Mouse (Mus musculus) midbrain, embryonic 14.5 days (tissue): ENCODE measurements around the gene 4933407L21Rik. TPM values are rescaled to one million over a fixed set of nuclear protein-coding genes. Genes with fewer than 3 reads are reported as not detected.

Experiments used
- ATAC-seq: fragments of 200-750 bp; cut with Nextera tagmentation; 2 replicates; pipeline ENCODE4 v1.8.0; 2017; ENCODE audit warnings: moderate number of reproducible peaks, moderate library complexity; ENCODE audit not compliant: low FRiP score, low TSS enrichment
- DNase-seq: peaks from one replicate; pipeline ENCODE4 v3.0.0-alpha.2; 2015
- H3K27ac ChIP-seq: fragments of 300-500 bp; sonication (generic); replicated peaks from 2 replicates; pipeline ENCODE4 v1.5.1; 2014; ENCODE audit warnings: mild to moderate bottlenecking, low read depth, low read length, moderate library complexity
- H3K27me3 ChIP-seq: fragments of 300-500 bp; sonication (generic); 2 replicates; pipeline ENCODE4 v1.6.1; 2014; ENCODE audit warnings: low read length, control low read depth, mixed read lengths; ENCODE audit not compliant: control insufficient read depth, insufficient read depth
- H3K36me3 ChIP-seq: fragments of 300-500 bp; sonication (generic); 2 replicates; pipeline ENCODE4 v1.6.1; 2014; ENCODE audit warnings: low read length, control low read depth; ENCODE audit not compliant: control insufficient read depth, insufficient read depth
- H3K4me1 ChIP-seq: fragments of 300-500 bp; sonication (generic); 2 replicates; pipeline ENCODE4 v1.6.1; 2014; ENCODE audit warnings: mild to moderate bottlenecking, antibody characterized with exemption, low read length, control low read depth; ENCODE audit not compliant: control insufficient read depth, insufficient read depth
- H3K4me2 ChIP-seq: fragments of 300-500 bp; sonication (generic); 2 replicates; pipeline ENCODE4 v1.6.1; 2014; ENCODE audit warnings: mild to moderate bottlenecking, low read length, moderate library complexity
- H3K4me3 ChIP-seq: fragments of 300-500 bp; sonication (generic); replicated peaks from 2 replicates; pipeline ENCODE4 v1.5.1; 2014; ENCODE audit warnings: low read depth, low read length
- H3K9ac ChIP-seq: fragments of 300-500 bp; sonication (generic); replicated peaks from 2 replicates; pipeline ENCODE4 v1.6.1; 2014; ENCODE audit warnings: mild to moderate bottlenecking, low read length, moderate library complexity
- H3K9me3 ChIP-seq: fragments of 300-500 bp; sonication (generic); 2 replicates; pipeline ENCODE4 v1.6.1; 2016; ENCODE audit warnings: low read length, control low read depth, mixed read lengths; ENCODE audit not compliant: control insufficient read depth
- WGBS: fragments of 180-500 bp; shearing (Covaris S2); extraction: QIAGEN DNeasy Blood & Tissue Kit; methylation state at CpG from one replicate; pipeline ENCODE4 v1.1.7; 2014; 5-methylcytosine and 5-hydroxymethylcytosine counted together
- polyA plus RNA-seq: library from polyadenylated mRNA; unstranded; fragments of >200 nt; fragmentation: Nextera tagmentation; extraction: Ambion mirVana; gene quantifications from 2 replicates; pipeline ENCODE4 v1.2.1, GENCODE M21; 2014

The 4933407L21Rik gene
- polyA plus RNA-seq, 1 experiment from 2014 or later, result 6.9 TPM

- ATAC-seq (no peak), DNase-seq (peak; percentile 40)
- H3K9ac ChIP-seq, result peak overlapping the region; percentile 50
- H3K4me2 ChIP-seq, result peak overlapping the region; percentile 75
- H3K4me3 ChIP-seq, result peak overlapping the region; percentile 7
- 27% methylated on average over 8 of the region's 8 CpGs for WGBS
- H3K4me1 ChIP-seq, result peaks cover 78% of the 10 kb centered on the region
- H3K27me3 ChIP-seq, result no peaks in the 10 kb centered on the region
- H3K36me3 ChIP-seq, result peaks cover 3% of the 10 kb centered on the region
- peak overlapping the region; percentile 85 for H3K27ac ChIP-seq
- no peaks in the 10 kb centered on the region for H3K9me3 ChIP-seq
Measured at GRCm38 (mm10) chr1:85897901-85898760, 30.2 kb upstream of the 4933407L21Rik start.

- Histone ChIP-seq H3K27me3 (no peaks in the 10 kb centered on the region), H3K4me2 (peak overlapping the region; percentile 75), H3K4me3 (peak overlapping the region; percentile 7), H3K27ac (peak overlapping the region; percentile 85), H3K36me3 (peaks cover 11% of the 10 kb centered on the region), H3K9me3 (no peaks in the 10 kb centered on the region), H3K4me1 (peaks cover 78% of the 10 kb centered on the region), H3K9ac (peak overlapping the region; percentile 50; the same call in 1 of the 2 replicates)
- ATAC-seq (no peak), DNase-seq (peak; percentile 63)
- 10% methylated on average over 12 of the region's 12 CpGs for WGBS
Measured at GRCm38 (mm10) chr1:85898761-85899387, 29.4 kb upstream of the 4933407L21Rik start.

GRCm38 (mm10) chr1:85899388-85899761 is 28.9 kb upstream of the 4933407L21Rik start:
- Histone ChIP-seq H3K36me3 (peaks cover 15% of the 10 kb centered on the region), H3K9me3 (no peaks in the 10 kb centered on the region), H3K27ac (peak overlapping the region; percentile 85), H3K27me3 (no peaks in the 10 kb centered on the region), H3K4me1 (peaks cover 76% of the 10 kb centered on the region), H3K9ac (peak overlapping the region; percentile 50; the same call in 1 of the 2 replicates), H3K4me2 (peak overlapping the region; percentile 75), H3K4me3 (peak overlapping the region; percentile 7; the same call in 1 of the 2 replicates)
- no peak for DNase-seq
- no peak for ATAC-seq

GRCm38 (mm10) chr1:85900521-85901333 is 27.6 kb upstream of the 4933407L21Rik start:
- Histone ChIP-seq H3K27ac (peak overlapping the region; percentile 16; the same call in 1 of the 2 replicates), H3K36me3 (peaks cover 27% of the 10 kb centered on the region), H3K27me3 (no peaks in the 10 kb centered on the region), H3K9ac (no peak overlapping the region), H3K9me3 (no peaks in the 10 kb centered on the region), H3K4me1 (peaks cover 72% of the 10 kb centered on the region), H3K4me3 (no peak overlapping the region), H3K4me2 (no peak overlapping the region; the same call in 1 of the 2 replicates)
- no peak for DNase-seq
- whole genome bisulfite sequencing, result 65% methylated on average over 7 of the region's 7 CpGs
- no peak for ATAC-seq

GRCm38 (mm10) chr1:85901516-85902107 is 26.7 kb upstream of the 4933407L21Rik start:
- Histone ChIP-seq H3K27me3 (no peaks in the 10 kb centered on the region), H3K9ac (no peak overlapping the region), H3K4me2 (no peak overlapping the region), H3K9me3 (no peaks in the 10 kb centered on the region), H3K4me1 (peaks cover 63% of the 10 kb centered on the region), H3K27ac (peak overlapping the region; percentile 66; the same call in 1 of the 2 replicates), H3K4me3 (no peak overlapping the region), H3K36me3 (peaks cover 36% of the 10 kb centered on the region)
- DNase-seq (no peak), ATAC-seq (0 out of 2 replicates have a peak, but pooled peaks have one; percentile 29)
- WGBS, result 46% methylated on average over 3 of the region's 3 CpGs

GRCm38 (mm10) chr1:85902108-85902561 is 26.1 kb upstream of the 4933407L21Rik start:
- no peak overlapping the region for H3K9ac ChIP-seq
- no peak overlapping the region for H3K4me3 ChIP-seq
- peak; percentile 80 for DNase-seq
- peaks cover 58% of the 10 kb centered on the region for H3K4me1 ChIP-seq
- H3K36me3 ChIP-seq, result peaks cover 41% of the 10 kb centered on the region
- H3K9me3 ChIP-seq, result no peaks in the 10 kb centered on the region
- 31% methylated on average over 6 of the region's 7 CpGs for WGBS
- no peaks in the 10 kb centered on the region for H3K27me3 ChIP-seq
- ATAC-seq, result peak; percentile 74; the same call in 1 of the 2 replicates
- H3K27ac ChIP-seq, result peak overlapping the region; percentile 66
- no peak overlapping the region for H3K4me2 ChIP-seq

- H3K36me3 ChIP-seq, result peaks cover 60% of the 10 kb centered on the region
- WGBS, result 94% methylated on average over 12 of the region's 12 CpGs
- ATAC-seq, result no peak
- no peaks in the 10 kb centered on the region for H3K9me3 ChIP-seq
- peaks cover 12% of the 10 kb centered on the region for H3K4me1 ChIP-seq
- no peak overlapping the region for H3K4me2 ChIP-seq
- no peak overlapping the region for H3K4me3 ChIP-seq
- no peak overlapping the region for H3K27ac ChIP-seq
- H3K9ac ChIP-seq, result no peak overlapping the region
- H3K27me3 ChIP-seq, result no peaks in the 10 kb centered on the region
- DNase-seq, result no peak
Measured at GRCm38 (mm10) chr1:85906892-85907291, 21.4 kb upstream of the 4933407L21Rik start.
